Mouse (Mus musculus): ENCODE measurements at regions not wholly inside any gene's neighbourhood (a gene's known extent, or its start where the extent isn't known, plus 50 kb on each side); places are given as distances from the start of the nearest gene placed in this dataset.

GRCm38 (mm10) chr13:32530926-32531512, 192.5 kb upstream of the Gmds start:
- no peak for TF ChIP-seq EP300 (IDR thresholded peaks at IDR 0.05; ENCODE audit: insufficient read depth, low read depth, low read length)
- no peak for TF ChIP-seq CTCF (IDR thresholded peaks at IDR 0.05)
